Mouse (Mus musculus) cerebellum, adult 2 months (tissue): ENCODE measurements at regions not wholly inside any gene's neighbourhood (a gene's known extent, or its start where the extent isn't known, plus 50 kb on each side); places are given as distances from the start of the nearest gene placed in this dataset.

Experiments used
- CTCF ChIP-seq: fragments of 200-500 bp; IDR thresholded peaks from 2 replicates; pipeline ENCODE4 v1.5.1; 2011; ENCODE audit warnings: low read depth, mild to moderate bottlenecking, control low read depth, low read length, moderate library complexity, borderline replicate concordance; ENCODE audit not compliant: insufficient read depth
- POLR2A ChIP-seq: fragments of 200-500 bp; IDR thresholded peaks from 2 replicates; pipeline ENCODE4 v1.6.1; 2011; ENCODE audit warnings: low read length, control low read depth, borderline replicate concordance; ENCODE audit not compliant: insufficient read depth

- TF ChIP-seq CTCF (no peak), POLR2A (no peak)
Measured at GRCm38 (mm10) chr12:77860769-77861557, 333.1 kb upstream of the Gm6657 start.
